Mouse (Mus musculus) bone marrow, adult 2 months (tissue): Measurements from ENCODE around the gene Gm11639.

Experiments used
- CTCF ChIP-seq: fragments of 200-500 bp; IDR thresholded peaks from 2 replicates; pipeline ENCODE4 v1.5.1; 2011; ENCODE audit warnings: low read length, control low read depth; ENCODE audit not compliant: control insufficient read depth, insufficient read depth
- POLR2A ChIP-seq: fragments of 200-500 bp; IDR thresholded peaks from 2 replicates; pipeline ENCODE4 v1.6.1; 2011; ENCODE audit warnings: low read depth, mild to moderate bottlenecking, control low read depth, low read length, borderline replicate concordance; ENCODE audit not compliant: control insufficient read depth

GRCm38 (mm10) chr11:105144084-105144483 is 458.6 kb downstream of the Gm11639 start:
- no peak for TF ChIP-seq POLR2A
- TF ChIP-seq CTCF = no peak
